Mouse (Mus musculus): Measurements from ENCODE around the gene AI481877. TPM values are rescaled to one million over a fixed set of nuclear protein-coding genes. Genes with fewer than 3 reads are reported as not detected.

The AI481877 gene
- polyA plus RNA-seq, 1 experiment from 2014 or later, result not detected

GRCm38 (mm10) chr4:59175929-59176328, 37.1 kb upstream of the AI481877 start:
- no peak for ATAC-seq
- Histone ChIP-seq H3K27ac (ENCODE audit: low read depth, low read length) (no peak overlapping the region), H3K36me3 (ENCODE audit: control insufficient read depth, insufficient read depth) (no peaks in the 10 kb centered on the region), H3K4me3 (ENCODE audit: low read depth, low read length) (no peak overlapping the region), H3K9ac (ENCODE audit: low read depth, low read length) (no peak overlapping the region), H3K4me2 (replicated peaks; ENCODE audit: low read depth) (no peak overlapping the region), H3K9me3 (ENCODE audit: control insufficient read depth) (no peaks in the 10 kb centered on the region), H3K4me1 (replicated peaks; ENCODE audit: control insufficient read depth, insufficient read depth, low read length) (no peaks in the 10 kb centered on the region), H3K27me3 (replicated peaks; ENCODE audit: control insufficient read depth, insufficient read depth, low read length) (no peaks in the 10 kb centered on the region)
- 39% methylated on average over 6 of the region's 6 CpGs for WGBS
- no peak for TF ChIP-seq CTCF (IDR thresholded peaks at IDR 0.05; ENCODE audit: low read depth)

GRCm38 (mm10) chr4:59175003-59175402, 36.2 kb upstream of the AI481877 start:
- no peak for TF ChIP-seq CTCF (IDR thresholded peaks at IDR 0.05; ENCODE audit: low read depth)
- WGBS, result 36% methylated on average over 4 of the region's 4 CpGs
- H3K36me3 ChIP-seq (ENCODE audit: control insufficient read depth, insufficient read depth), result no peaks in the 10 kb centered on the region
- no peak overlapping the region for H3K9ac ChIP-seq (ENCODE audit: low read depth, low read length)
- ATAC-seq, result no peak
- no peak overlapping the region for H3K4me2 ChIP-seq (replicated peaks; ENCODE audit: low read depth)
- no peak overlapping the region for H3K4me3 ChIP-seq (ENCODE audit: low read depth, low read length)
- no peaks in the 10 kb centered on the region for H3K27me3 ChIP-seq (replicated peaks; ENCODE audit: control insufficient read depth, insufficient read depth, low read length)
- H3K27ac ChIP-seq (ENCODE audit: low read depth, low read length), result no peak overlapping the region
- H3K9me3 ChIP-seq (ENCODE audit: control insufficient read depth), result no peaks in the 10 kb centered on the region
- H3K4me1 ChIP-seq (replicated peaks; ENCODE audit: control insufficient read depth, insufficient read depth, low read length), result no peaks in the 10 kb centered on the region

DNA sequence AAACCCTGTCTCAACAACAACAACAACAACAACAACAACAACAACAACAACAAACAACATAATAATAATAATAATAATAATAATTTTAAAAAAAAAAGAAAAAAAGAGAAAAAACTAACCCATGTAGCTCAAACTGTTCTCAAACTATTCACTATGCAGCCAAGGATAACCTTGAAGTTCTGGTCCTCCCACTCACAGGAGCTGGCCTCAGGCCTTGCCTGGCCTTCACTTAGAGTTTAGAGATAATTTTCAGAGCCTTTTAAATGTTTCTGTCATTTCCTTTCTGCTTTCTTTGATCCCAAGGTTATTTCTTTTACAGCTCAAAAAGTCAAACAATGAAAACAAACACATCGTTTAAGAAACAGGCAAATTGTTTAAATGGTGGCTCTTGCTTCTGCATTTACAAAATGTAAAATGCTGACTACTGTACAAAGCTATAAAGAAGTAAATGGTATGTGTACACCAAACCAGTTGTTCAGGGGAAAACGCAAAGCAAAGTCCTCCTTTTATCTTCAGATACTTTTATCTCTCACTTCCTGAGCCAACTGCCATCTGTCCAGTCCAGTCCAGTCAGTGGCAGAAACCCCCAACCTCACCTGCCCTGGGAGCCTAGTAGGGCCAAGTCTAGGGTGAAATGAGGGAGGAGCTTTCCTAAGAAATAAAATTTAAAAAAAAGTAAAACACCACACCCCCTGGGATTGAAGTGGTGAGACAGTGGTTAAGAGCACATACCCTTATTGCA, 34.6 kb upstream of the AI481877 start:
- H3K9ac ChIP-seq (ENCODE audit: low read depth, low read length), result no peak overlapping the region
- TF ChIP-seq CTCF (IDR thresholded peaks at IDR 0.05; ENCODE audit: low read depth), result no peak
- no peak overlapping the region for H3K4me3 ChIP-seq (ENCODE audit: low read depth, low read length)
- no peak overlapping the region for H3K27ac ChIP-seq (ENCODE audit: low read depth, low read length)
- H3K4me2 ChIP-seq (replicated peaks; ENCODE audit: low read depth), result no peak overlapping the region
- H3K4me1 ChIP-seq (replicated peaks; ENCODE audit: control insufficient read depth, insufficient read depth, low read length), result no peaks in the 10 kb centered on the region
- 28% methylated on average over 2 of the region's 2 CpGs for WGBS
- no peaks in the 10 kb centered on the region for H3K9me3 ChIP-seq (ENCODE audit: control insufficient read depth)
- no peaks in the 10 kb centered on the region for H3K36me3 ChIP-seq (ENCODE audit: control insufficient read depth, insufficient read depth)
- ATAC-seq, result peak; percentile 49
- no peaks in the 10 kb centered on the region for H3K27me3 ChIP-seq (replicated peaks; ENCODE audit: control insufficient read depth, insufficient read depth, low read length)

DNA sequence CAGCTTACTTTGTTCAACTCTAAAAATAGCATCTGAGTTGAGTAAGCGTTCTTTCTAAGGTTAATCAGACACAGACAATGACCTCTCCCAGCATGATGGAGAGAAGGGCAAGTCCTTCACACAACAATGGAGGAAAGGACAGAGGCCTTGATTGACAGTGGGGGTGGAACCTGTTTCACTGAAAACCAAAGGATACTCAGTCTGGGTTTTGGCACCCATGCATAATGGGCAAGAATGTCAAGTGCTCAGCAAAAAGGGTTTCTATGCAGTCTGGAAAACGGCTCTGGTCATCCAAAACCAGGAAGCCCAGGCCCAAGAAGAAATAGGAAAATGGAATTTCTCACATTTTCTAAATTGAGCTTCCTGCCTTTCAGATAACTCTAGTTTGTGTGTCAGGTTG, 33.8 kb upstream of the AI481877 start:
- no peaks in the 10 kb centered on the region for H3K9me3 ChIP-seq (ENCODE audit: control insufficient read depth)
- H3K36me3 ChIP-seq (ENCODE audit: control insufficient read depth, insufficient read depth), result no peaks in the 10 kb centered on the region
- no peak for TF ChIP-seq CTCF (IDR thresholded peaks at IDR 0.05; ENCODE audit: low read depth)
- H3K4me3 ChIP-seq (ENCODE audit: low read depth, low read length), result no peak overlapping the region
- WGBS, result 82% methylated on average over 2 of the region's 2 CpGs
- no peak overlapping the region for H3K27ac ChIP-seq (ENCODE audit: low read depth, low read length)
- H3K4me2 ChIP-seq (replicated peaks; ENCODE audit: low read depth), result no peak overlapping the region
- no peak for ATAC-seq
- H3K4me1 ChIP-seq (replicated peaks; ENCODE audit: control insufficient read depth, insufficient read depth, low read length), result no peaks in the 10 kb centered on the region
- H3K27me3 ChIP-seq (replicated peaks; ENCODE audit: control insufficient read depth, insufficient read depth, low read length), result no peaks in the 10 kb centered on the region
- no peak overlapping the region for H3K9ac ChIP-seq (ENCODE audit: low read depth, low read length)

- 84% methylated on average over 5 of the region's 5 CpGs for WGBS
- Histone ChIP-seq H3K27me3 (replicated peaks; ENCODE audit: control insufficient read depth, insufficient read depth, low read length) (no peaks in the 10 kb centered on the region), H3K4me3 (ENCODE audit: low read depth, low read length) (no peak overlapping the region), H3K9ac (ENCODE audit: low read depth, low read length) (no peak overlapping the region), H3K36me3 (ENCODE audit: control insufficient read depth, insufficient read depth) (no peaks in the 10 kb centered on the region), H3K27ac (ENCODE audit: low read depth, low read length) (no peak overlapping the region), H3K4me1 (replicated peaks; ENCODE audit: control insufficient read depth, insufficient read depth, low read length) (no peaks in the 10 kb centered on the region), H3K9me3 (ENCODE audit: control insufficient read depth) (no peaks in the 10 kb centered on the region), H3K4me2 (replicated peaks; ENCODE audit: low read depth) (no peak overlapping the region)
- ATAC-seq, result no peak
- no peak for TF ChIP-seq CTCF (IDR thresholded peaks at IDR 0.05; ENCODE audit: low read depth)
These were observed 31.2 kb upstream of the AI481877 start for GRCm38 (mm10) chr4:59169981-59170380.

DNA sequence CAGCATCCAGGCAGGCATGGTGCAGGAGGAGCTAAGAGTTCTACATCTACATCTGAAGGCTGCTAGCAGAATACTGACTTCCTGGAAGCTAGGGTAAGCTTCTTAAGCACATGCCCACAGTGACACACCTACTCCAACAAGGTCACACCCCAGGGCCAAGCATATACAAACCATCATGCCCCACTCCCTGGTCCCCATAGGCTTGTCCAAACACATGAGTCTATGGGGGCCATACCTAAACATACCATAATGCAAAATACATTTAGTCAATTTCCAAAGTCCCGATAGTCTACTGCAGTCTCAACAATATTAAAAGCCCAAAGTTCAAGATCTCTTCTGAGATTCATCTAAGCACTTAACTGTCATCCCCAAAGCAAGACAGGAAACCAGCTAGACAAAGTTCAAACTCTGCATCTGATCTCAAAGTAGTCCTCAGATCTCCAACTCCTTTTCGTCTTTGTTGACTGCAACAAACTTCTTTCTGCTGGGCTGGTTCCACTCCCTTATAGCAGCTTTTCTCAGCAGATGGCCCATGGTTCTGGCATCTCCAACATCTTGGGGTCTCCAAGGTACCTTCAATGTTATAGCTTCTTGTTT, 28.6 kb upstream of the AI481877 start:
- no peak for TF ChIP-seq CTCF (IDR thresholded peaks at IDR 0.05; ENCODE audit: low read depth)
- Histone ChIP-seq H3K4me1 (replicated peaks; ENCODE audit: control insufficient read depth, insufficient read depth, low read length) (no peaks in the 10 kb centered on the region), H3K27ac (ENCODE audit: low read depth, low read length) (no peak overlapping the region), H3K27me3 (replicated peaks; ENCODE audit: control insufficient read depth, insufficient read depth, low read length) (no peaks in the 10 kb centered on the region), H3K9ac (ENCODE audit: low read depth, low read length) (no peak overlapping the region), H3K9me3 (ENCODE audit: control insufficient read depth) (no peaks in the 10 kb centered on the region), H3K4me2 (replicated peaks; ENCODE audit: low read depth) (no peak overlapping the region), H3K4me3 (ENCODE audit: low read depth, low read length) (no peak overlapping the region), H3K36me3 (ENCODE audit: control insufficient read depth, insufficient read depth) (no peaks in the 10 kb centered on the region)
- no peak for ATAC-seq
- 90% methylated on average over 2 of the region's 2 CpGs for WGBS
